Mouse (Mus musculus): Measurements from ENCODE around the gene Rcan1.

GRCm38 (mm10) chr16:92369260-92369659 is 101.4 kb downstream of the Rcan1 start:
- TF ChIP-seq MYOG (IDR thresholded peaks at IDR 0.05; ENCODE audit: control insufficient read depth in 1 of 3, insufficient read depth in 1 of 3, insufficient read length in 2 of 3, low read depth in 2 of 3) (no peak), POLR2A (IDR thresholded peaks at IDR 0.05; ENCODE audit: insufficient read length, low read depth) (no peak), E2F4 (IDR thresholded peaks at IDR 0.05; ENCODE audit: insufficient read depth) (no peak), MYOD1 (IDR thresholded peaks at IDR 0.05; ENCODE audit: control insufficient read depth in 1 of 3, insufficient read length in 2 of 3, low read depth in 2 of 3) (no peak), CEBPB (IDR thresholded peaks at IDR 0.05; ENCODE audit: insufficient read depth, poor library complexity, severe bottlenecking) (no peak), POLR2AphosphoS2 (IDR thresholded peaks at IDR 0.05; ENCODE audit: insufficient read length, low read depth) (no peak), MAX (IDR thresholded peaks at IDR 0.05; ENCODE audit: low read depth) (no peak), USF1 (IDR thresholded peaks at IDR 0.05; ENCODE audit: low read depth) (no peak), TCF3 (IDR thresholded peaks at IDR 0.05; ENCODE audit: insufficient read length, low read depth) (no peak), TCF12 (IDR thresholded peaks at IDR 0.05; ENCODE audit: insufficient read depth, poor library complexity, severe bottlenecking) (no peak)
